Mouse (Mus musculus): ENCODE data around the gene Zfp575.

- TF ChIP-seq CTCF (conservative IDR thresholded peaks at IDR 0.05; ENCODE audit: low read length) (no peak), POU5F1 (IDR thresholded peaks at IDR 0.05; ENCODE audit: borderline replicate concordance, low read length) (no peak)
Measured at GRCm38 (mm10) chr7:24612308-24612910, 25.0 kb upstream of the Zfp575 start.

Data from E14TG2a.4 (cell line).